Mouse (Mus musculus) bone marrow macrophage, adult 2 months (primary cell): ENCODE measurements around the gene Ap4e1. TPM values are rescaled to one million over a fixed set of nuclear protein-coding genes. Genes with fewer than 3 reads are reported as not detected.

Experiments
- H3K27ac ChIP-seq: 2 replicates; pipeline ENCODE4 v1.5.1; 2012; ENCODE audit warnings: low read depth, low read length; ENCODE audit not compliant: insufficient read depth
- H3K4me1 ChIP-seq: 2 replicates; pipeline ENCODE4 v1.6.1; 2012; ENCODE audit warnings: low read length; ENCODE audit not compliant: control insufficient read depth, insufficient read depth
- H3K4me3 ChIP-seq: 2 replicates; pipeline ENCODE4 v1.5.1; 2012; ENCODE audit warnings: mild to moderate bottlenecking, low read length, moderate library complexity; ENCODE audit not compliant: insufficient read depth
- CTCF ChIP-seq: IDR thresholded peaks from 2 replicates; pipeline ENCODE4 v1.5.1; 2012; ENCODE audit warnings: low read depth, mild to moderate bottlenecking, low read length, moderate library complexity
- POLR2A ChIP-seq: IDR thresholded peaks from 2 replicates; pipeline ENCODE4 v1.6.1; 2012; ENCODE audit warnings: mild to moderate bottlenecking, low read depth, low read length, borderline replicate concordance
- polyA plus RNA-seq: library from polyadenylated mRNA; stranded (reverse); fragments of >200 nt; gene quantifications from 2 replicates; pipeline ENCODE4 v1.2.4, GENCODE M21; 2012; ENCODE audit not compliant: missing spikeins, insufficient read depth, insufficient read length

The Ap4e1 gene
- 13.0 and 14.1 TPM in 2 replicates for polyA plus RNA-seq

- peak; percentile 95 for TF ChIP-seq CTCF
- TF ChIP-seq POLR2A: no peak
- Histone ChIP-seq H3K4me1 (peaks cover 5% of the 10 kb centered on the region; the same call in 1 of the 2 replicates), H3K4me3 (peak within 1 kb of the TSS; percentile 95), H3K27ac (peak within 1 kb of the TSS; percentile 55)
These were observed at the start of gene Ap4e1 for GRCm38 (mm10) chr2:127008469-127008998. Gene Ap4e1 (plus strand): TSS chr2:127008717.

DNA sequence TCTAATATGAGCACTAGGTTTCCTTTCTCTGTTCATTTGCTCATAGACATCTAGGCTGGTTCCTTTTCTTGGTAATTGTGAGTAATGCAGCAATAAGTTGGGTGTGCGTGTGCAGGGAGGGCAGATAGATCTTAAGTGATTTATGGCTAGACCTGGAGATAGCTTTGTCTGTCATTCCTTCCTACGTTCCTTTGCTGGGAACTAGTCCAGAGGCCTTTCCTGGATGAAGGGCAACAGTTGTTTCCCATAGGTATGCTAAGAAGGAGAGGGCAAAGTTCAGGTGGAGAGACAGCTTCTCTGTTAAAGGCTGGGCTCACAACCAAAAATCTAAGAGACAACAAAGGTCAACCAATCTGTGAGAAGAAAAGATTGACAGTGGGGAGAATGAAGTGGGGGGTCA lies 46.8 kb upstream of the Ap4e1 start:
- H3K4me3 ChIP-seq: no peak overlapping the region
- no peak overlapping the region for H3K27ac ChIP-seq
- H3K4me1 ChIP-seq: no peaks in the 10 kb centered on the region
- TF ChIP-seq CTCF (no peak), POLR2A (no peak)

DNA sequence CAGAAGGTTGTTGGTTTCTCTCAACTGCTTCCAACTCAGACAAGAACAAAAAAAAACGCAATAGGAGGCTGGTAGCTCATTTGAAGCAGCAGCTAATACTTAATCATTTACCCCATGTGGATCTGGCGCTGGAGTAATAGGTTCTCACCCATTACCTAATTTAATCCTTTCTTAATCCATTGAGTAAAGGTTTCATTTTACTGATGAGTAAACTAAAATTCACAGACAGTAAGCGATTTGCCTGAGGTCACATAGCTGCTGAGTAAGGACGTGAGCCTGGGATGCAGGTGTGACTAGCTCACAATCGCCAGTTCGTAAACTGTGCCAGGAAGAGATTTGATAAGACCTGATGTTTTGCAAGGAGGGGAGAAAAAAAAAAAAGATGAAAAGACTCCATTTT lies 31.1 kb upstream of the Ap4e1 start:
- no peak overlapping the region for H3K4me3 ChIP-seq
- H3K27ac ChIP-seq: no peak overlapping the region
- TF ChIP-seq CTCF (no peak), POLR2A (no peak)
- no peaks in the 10 kb centered on the region for H3K4me1 ChIP-seq

GRCm38 (mm10) chr2:126983221-126983620 lies 25.3 kb upstream of the Ap4e1 start:
- TF ChIP-seq POLR2A (no peak), CTCF (no peak)
- no peak overlapping the region for H3K27ac ChIP-seq
- no peaks in the 10 kb centered on the region for H3K4me1 ChIP-seq
- H3K4me3 ChIP-seq: no peak overlapping the region

- no peaks in the 10 kb centered on the region for H3K4me1 ChIP-seq
- TF ChIP-seq POLR2A (no peak), CTCF (no peak)
- no peak overlapping the region for H3K4me3 ChIP-seq
- H3K27ac ChIP-seq: no peak overlapping the region
These were observed 18.6 kb upstream of the Ap4e1 start for GRCm38 (mm10) chr2:126989919-126990318.

GRCm38 (mm10) chr2:126992742-126993141 lies 15.8 kb upstream of the Ap4e1 start:
- Histone ChIP-seq H3K27ac (no peak overlapping the region), H3K4me1 (0 out of 2 replicates have a peak, but pooled peaks cover 2% of the 10 kb centered on the region), H3K4me3 (no peak overlapping the region)
- TF ChIP-seq POLR2A: no peak
- TF ChIP-seq CTCF: no peak

DNA sequence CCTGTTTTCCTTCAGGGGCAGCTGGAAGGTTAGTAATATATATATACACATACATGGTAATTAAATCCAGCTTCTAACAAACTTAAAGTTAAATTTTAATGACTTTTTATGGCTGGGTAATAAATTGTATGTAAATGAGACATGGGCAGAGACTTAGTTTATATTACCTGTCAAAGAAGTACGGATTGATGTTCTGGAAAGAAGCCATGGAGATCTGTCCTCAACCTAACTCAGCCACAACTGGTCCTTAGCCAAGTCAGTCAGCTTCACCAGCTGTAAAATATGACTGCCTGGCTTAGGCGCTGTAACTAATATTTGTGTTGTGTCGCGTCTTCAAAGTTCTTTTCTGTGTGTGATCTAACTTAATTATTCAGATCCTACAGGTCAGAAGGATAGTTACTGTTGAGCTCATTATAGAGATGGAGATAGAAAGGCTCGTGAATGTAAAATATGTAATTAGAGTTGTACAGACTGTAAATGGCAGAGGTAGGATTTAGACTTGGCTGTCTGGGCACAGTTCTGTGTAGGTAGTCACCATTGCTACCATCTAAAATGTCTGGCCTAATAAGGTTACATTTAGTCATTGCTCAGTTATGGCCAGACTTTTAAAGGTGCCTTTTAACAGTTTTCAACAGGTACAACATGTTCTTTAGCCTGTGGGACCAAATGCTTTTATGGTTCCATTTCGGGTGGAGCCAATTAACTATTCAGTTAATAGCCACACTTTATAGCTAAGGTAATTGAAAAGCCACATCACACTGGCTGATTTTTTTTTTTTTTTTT lies 13.9 kb upstream of the Ap4e1 start:
- H3K4me3 ChIP-seq: no peak overlapping the region

DNA sequence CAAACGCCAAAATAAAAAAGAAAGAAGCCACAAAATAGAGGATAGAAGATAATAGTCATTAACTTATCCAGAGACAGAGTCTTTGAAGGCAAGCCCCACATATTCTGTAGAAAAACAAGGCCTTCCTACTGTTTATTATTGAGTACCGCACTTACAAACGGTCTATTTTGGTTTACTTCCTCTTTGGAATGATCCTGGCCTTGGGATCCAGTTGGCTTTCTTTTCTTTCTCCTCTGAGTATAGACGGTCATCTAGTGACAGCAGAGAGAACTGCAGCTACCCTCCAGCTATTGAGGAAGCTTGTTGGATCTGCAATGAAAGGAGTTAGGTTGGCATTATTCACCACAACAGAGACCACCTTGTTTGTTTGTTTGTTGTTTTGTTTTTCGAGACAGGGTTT lies 11.8 kb upstream of the Ap4e1 start:
- no peak for TF ChIP-seq POLR2A
- no peak for TF ChIP-seq CTCF
- H3K4me3 ChIP-seq: no peak overlapping the region
- 0 out of 2 replicates have a peak, but pooled peaks cover 2% of the 10 kb centered on the region for H3K4me1 ChIP-seq
- H3K27ac ChIP-seq: no peak overlapping the region

More for the DNA sequence above, 13.9 kb upstream of the Ap4e1 start:
- H3K4me1 ChIP-seq: 0 out of 2 replicates have a peak, but pooled peaks cover 2% of the 10 kb centered on the region
- TF ChIP-seq CTCF (no peak), POLR2A (no peak)
- no peak overlapping the region for H3K27ac ChIP-seq

DNA sequence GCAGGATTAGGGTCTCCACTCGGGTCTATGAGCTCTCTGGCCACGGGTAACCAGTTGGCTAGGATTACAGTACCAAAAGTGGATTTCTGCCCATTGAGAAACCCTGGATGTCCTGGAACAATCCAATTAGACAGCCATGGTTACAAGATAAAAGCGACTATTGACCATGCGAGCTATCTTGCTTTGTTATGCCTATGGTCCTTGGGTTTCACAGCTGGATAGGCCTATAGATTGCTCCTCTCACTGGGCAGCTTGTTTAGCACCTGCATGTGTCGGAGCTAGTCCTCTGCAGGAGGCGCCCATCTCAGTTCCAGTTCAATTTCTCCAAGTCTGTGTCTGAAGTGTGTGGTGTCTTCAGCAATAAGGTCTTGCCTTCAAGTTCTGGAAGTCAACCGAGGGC lies 10.3 kb upstream of the Ap4e1 start:
- Histone ChIP-seq H3K4me1 (0 out of 2 replicates have a peak, but pooled peaks cover 2% of the 10 kb centered on the region), H3K4me3 (no peak overlapping the region), H3K27ac (no peak overlapping the region)
- no peak for TF ChIP-seq CTCF
- no peak for TF ChIP-seq POLR2A

- Histone ChIP-seq H3K4me3 (no peak overlapping the region), H3K4me1 (0 out of 2 replicates have a peak, but pooled peaks cover 2% of the 10 kb centered on the region), H3K27ac (no peak overlapping the region)
- TF ChIP-seq POLR2A: no peak
- TF ChIP-seq CTCF: no peak
These were observed 7.9 kb upstream of the Ap4e1 start for GRCm38 (mm10) chr2:127000406-127001324.
